Mouse (Mus musculus) embryonic facial prominence, embryonic 11.5 days (tissue): ENCODE data around the gene Chn1. TPM values are rescaled to one million over a fixed set of nuclear protein-coding genes. Genes with fewer than 3 reads are reported as not detected.

Experiments used
- polyA plus RNA-seq: library from polyadenylated mRNA; unstranded; fragments of >200 nt; fragmentation: Nextera tagmentation; extraction: Ambion mirVana; gene quantifications from 2 replicates; pipeline ENCODE4 v1.2.1, GENCODE M21; 2014

The Chn1 gene
- polyA plus RNA-seq, 1 experiment from 2014 or later: 61.1 TPM

Other genes with a start within 250 kb of the Chn1 start
- 15.9 and 17.5 TPM in 2 replicates for gene Wipf1, start 245.6 kb downstream of the Chn1 start, polyA plus RNA-seq
- 0.88 and 1.2 TPM in 2 replicates for gene Chrna1, start 195.0 kb downstream of the Chn1 start, polyA plus RNA-seq
- 79.4 and 81.6 TPM in 2 replicates for gene Atf2, start 117.3 kb upstream of the Chn1 start, polyA plus RNA-seq
- 890 and 926 TPM in 2 replicates for gene Atp5g3, start 136.0 kb upstream of the Chn1 start, polyA plus RNA-seq